Mouse (Mus musculus): ENCODE data around the gene Spata2. TPM values are rescaled to one million over a fixed set of nuclear protein-coding genes. Genes with fewer than 3 reads are reported as not detected.
A peak's percentile ranks its signal among the peaks of the same experiment; 100 is the strongest.

The Spata2 gene
- polyA plus RNA-seq, 1 experiment from 2014 or later: 19.6 TPM

DNA sequence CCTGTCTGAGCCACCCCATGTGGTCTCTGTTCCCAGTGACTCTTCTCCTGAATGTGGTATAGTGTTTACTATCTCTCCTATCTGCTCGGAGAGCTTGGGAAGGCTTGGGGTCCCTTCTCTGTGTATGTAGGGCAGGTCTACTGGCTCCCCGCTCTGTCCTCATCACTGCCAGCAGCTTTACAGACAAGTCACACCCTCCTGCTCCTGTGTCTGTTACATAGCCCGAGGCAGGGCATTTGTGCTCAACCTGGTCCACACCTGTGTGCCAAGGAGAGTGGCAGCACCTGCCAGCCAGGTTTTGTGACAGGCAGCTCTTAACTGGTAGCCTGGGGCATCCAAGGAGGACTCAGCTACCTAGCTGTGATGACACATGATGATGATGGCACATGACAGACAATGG is 22.1 kb downstream of the Spata2 start:
- WGBS: 87% methylated on average over 3 of the region's 3 CpGs
- Histone ChIP-seq H3K4me3 (no peak overlapping the region), H3K36me3 (replicated peaks) (peaks cover 98% of the 10 kb centered on the region), H3K27me3 (replicated peaks; ENCODE audit: low read depth, poor library complexity, severe bottlenecking) (no peaks in the 10 kb centered on the region), H3K9me3 (no peaks in the 10 kb centered on the region), H3K4me1 (peaks cover under 1% of the 10 kb centered on the region; the same call in 1 of the 2 replicates), H3K27ac (replicated peaks) (no peak overlapping the region)
- no peak for DNase-seq (ENCODE audit: low spot score)

DNA sequence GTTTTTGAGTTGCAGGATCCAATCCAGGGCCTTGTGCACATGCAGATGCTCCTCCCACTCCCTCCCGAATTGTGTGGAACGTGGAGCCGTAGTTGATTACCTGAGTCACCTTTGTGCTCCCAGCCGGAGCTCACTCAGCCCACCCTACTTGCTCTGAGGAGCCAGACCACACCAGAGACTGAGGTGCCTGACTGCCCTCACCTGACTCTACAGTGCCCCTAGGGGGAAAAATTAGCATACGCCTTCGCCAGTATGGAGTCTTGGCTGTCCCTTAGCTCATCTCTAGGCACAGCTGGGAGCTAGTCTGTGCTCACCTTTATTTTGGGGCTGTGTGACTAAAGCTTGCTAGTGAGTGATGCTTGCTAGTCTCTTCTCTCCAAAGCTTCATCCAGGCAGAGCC is 24.2 kb downstream of the Spata2 start:
- no peaks in the 10 kb centered on the region for H3K27me3 ChIP-seq (replicated peaks; ENCODE audit: low read depth, poor library complexity, severe bottlenecking)
- no peaks in the 10 kb centered on the region for H3K4me1 ChIP-seq
- WGBS: 80% methylated on average over 6 of the region's 6 CpGs
- no peak overlapping the region for H3K27ac ChIP-seq (replicated peaks)
- DNase-seq (ENCODE audit: low spot score): no peak
- peaks cover 91% of the 10 kb centered on the region for H3K36me3 ChIP-seq (replicated peaks)
- no peak overlapping the region for H3K4me3 ChIP-seq
- H3K9me3 ChIP-seq: no peaks in the 10 kb centered on the region

DNA sequence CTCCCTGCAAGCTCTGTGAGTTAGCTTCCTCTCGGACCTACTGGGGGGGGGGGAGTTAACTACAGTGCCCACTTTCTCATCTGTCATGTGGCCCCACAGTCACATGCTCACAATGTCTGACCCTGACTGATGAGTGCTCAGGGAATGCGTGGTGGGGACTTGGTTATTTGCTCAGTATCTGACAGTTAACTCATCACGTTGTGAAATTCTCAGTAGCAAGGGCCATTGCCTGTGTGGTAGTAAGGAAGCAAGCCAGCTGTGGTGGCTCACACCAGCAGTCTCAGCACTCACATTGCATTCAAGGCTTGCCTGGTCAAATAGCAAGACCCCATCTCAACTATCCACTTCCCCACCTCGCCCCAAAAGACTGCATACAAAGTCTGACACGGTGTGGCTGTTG is 25.5 kb downstream of the Spata2 start:
- 87% methylated on average over 5 of the region's 5 CpGs for WGBS

DNA sequence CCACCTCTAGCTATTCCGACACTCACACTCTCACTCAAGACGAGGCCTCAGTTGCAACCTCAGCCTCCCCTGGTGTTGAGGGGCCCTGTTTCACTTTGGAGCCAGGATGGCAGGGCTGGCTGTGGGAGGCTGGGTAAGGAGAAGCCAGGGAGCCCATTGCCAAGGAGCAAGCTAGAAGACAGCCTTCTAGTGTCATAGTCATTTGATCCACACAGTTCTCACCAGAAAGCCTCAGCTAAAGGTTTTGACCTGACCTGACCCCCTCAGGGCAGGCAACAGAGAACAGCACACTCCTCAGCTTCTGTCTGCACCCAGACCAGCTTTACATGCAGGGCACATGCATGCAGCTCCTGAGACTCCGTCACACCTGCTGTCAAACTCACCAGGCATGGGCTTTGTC is 26.7 kb downstream of the Spata2 start:
- WGBS: 93% methylated on average over 3 of the region's 3 CpGs
- Histone ChIP-seq H3K4me1 (no peaks in the 10 kb centered on the region), H3K4me3 (no peak overlapping the region), H3K27me3 (replicated peaks; ENCODE audit: low read depth, poor library complexity, severe bottlenecking) (no peaks in the 10 kb centered on the region), H3K9me3 (no peaks in the 10 kb centered on the region), H3K36me3 (replicated peaks) (peaks cover 78% of the 10 kb centered on the region), H3K27ac (replicated peaks) (no peak overlapping the region)
- DNase-seq (ENCODE audit: low spot score): no peak

More for the DNA sequence above, 25.5 kb downstream of the Spata2 start:
- no peak overlapping the region for H3K27ac ChIP-seq (replicated peaks)
- no peaks in the 10 kb centered on the region for H3K4me1 ChIP-seq
- no peak for DNase-seq (ENCODE audit: low spot score)
- H3K27me3 ChIP-seq (replicated peaks; ENCODE audit: low read depth, poor library complexity, severe bottlenecking): no peaks in the 10 kb centered on the region
- no peaks in the 10 kb centered on the region for H3K9me3 ChIP-seq
- peaks cover 78% of the 10 kb centered on the region for H3K36me3 ChIP-seq (replicated peaks)
- no peak overlapping the region for H3K4me3 ChIP-seq

DNA sequence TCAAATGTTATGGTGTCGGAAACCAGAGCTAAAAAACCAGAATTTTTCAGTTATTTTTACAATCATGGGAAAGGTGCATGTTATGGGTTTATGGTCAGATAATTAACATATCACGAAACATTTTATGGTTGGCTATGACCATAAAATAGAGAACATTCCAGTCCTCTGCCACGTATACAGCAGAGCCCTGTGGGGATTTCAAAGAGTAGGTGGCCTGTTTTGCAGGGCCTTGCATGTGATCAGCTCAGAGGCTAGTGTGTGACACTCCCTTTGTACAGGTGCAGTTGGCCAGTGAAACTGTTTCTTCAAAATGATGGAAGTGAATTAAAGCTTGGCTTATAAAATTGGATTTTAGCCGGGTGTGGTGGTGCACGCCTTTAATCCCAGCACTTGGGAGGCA is 28.9 kb downstream of the Spata2 start:
- no peaks in the 10 kb centered on the region for H3K4me1 ChIP-seq
- H3K9me3 ChIP-seq: no peaks in the 10 kb centered on the region
- peaks cover 78% of the 10 kb centered on the region for H3K36me3 ChIP-seq (replicated peaks)
- no peak overlapping the region for H3K27ac ChIP-seq (replicated peaks)
- H3K4me3 ChIP-seq: no peak overlapping the region
- WGBS: 92% methylated on average over 5 of the region's 5 CpGs
- no peaks in the 10 kb centered on the region for H3K27me3 ChIP-seq (replicated peaks; ENCODE audit: low read depth, poor library complexity, severe bottlenecking)
- DNase-seq (ENCODE audit: low spot score): no peak

DNA sequence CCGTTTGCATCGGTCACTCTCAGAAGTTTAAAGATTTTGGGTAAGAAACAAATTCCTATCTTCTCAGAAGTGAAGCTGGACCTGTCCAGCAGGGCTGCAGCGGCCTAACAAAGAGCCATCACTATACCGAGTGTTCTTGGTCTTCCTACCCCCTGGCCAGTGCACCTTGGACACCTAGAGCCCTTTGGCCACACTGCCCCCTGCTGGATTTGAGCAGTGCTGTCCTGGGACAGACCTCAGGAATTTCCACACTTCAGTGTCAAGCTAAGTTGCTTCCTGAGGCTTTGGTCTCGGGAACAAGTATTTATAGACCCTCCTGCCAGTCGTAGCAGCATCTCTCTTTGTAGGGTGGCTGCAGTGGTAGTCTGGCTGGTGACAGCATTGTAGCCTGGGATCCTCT is 29.7 kb downstream of the Spata2 start:
- Histone ChIP-seq H3K27me3 (replicated peaks; ENCODE audit: low read depth, poor library complexity, severe bottlenecking) (no peaks in the 10 kb centered on the region), H3K36me3 (replicated peaks) (peaks cover 79% of the 10 kb centered on the region), H3K27ac (replicated peaks) (no peak overlapping the region), H3K4me3 (no peak overlapping the region), H3K4me1 (no peaks in the 10 kb centered on the region), H3K9me3 (no peaks in the 10 kb centered on the region)
- DNase-seq (ENCODE audit: low spot score): peak; percentile 71
- 68% methylated on average over 6 of the region's 6 CpGs for WGBS

DNA sequence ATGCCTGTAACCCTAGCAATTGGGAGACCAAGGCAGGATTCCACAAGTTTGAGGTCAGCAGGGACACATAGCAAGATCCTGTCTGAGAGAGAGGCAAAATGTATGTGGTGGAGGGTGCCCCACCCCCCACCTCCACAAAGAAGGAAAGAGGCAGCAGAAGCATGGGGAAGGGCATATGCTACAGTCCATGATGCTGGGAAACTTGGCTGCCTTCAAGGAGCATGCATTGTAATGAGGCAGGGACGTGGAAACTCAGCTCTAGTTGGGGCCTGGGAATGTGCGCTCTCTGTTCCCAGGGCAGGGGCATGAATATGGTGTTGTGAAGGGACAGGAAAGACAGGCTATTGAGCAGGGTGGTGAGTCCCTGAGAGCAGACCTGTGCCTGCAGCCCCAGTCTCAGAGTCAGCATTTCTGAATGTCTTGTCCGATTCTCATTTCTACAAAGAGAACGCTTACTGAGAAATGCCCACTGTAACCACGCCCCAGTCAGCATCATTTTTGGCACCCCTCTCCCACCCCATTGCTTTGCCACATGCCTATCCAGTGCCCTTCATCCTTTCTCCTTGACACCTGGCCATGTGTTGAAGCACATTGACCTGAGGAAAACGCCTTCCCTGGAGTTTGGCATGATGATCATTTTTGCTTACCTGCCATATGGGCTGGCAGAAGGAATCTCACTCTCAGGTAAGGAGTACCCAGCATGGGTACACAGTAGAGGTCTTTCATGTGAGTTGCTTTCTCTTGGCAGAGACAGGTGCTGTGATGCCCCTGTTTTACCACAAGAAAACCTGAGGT is 33.4 kb downstream of the Spata2 start:
- Histone ChIP-seq H3K9me3 (no peaks in the 10 kb centered on the region), H3K27ac (replicated peaks) (no peak overlapping the region), H3K4me3 (no peak overlapping the region), H3K27me3 (replicated peaks; ENCODE audit: low read depth, poor library complexity, severe bottlenecking) (no peaks in the 10 kb centered on the region), H3K36me3 (replicated peaks) (peaks cover 77% of the 10 kb centered on the region), H3K4me1 (no peaks in the 10 kb centered on the region)
- WGBS: 95% methylated on average over 6 of the region's 6 CpGs
- DNase-seq (ENCODE audit: low spot score): no peak

DNA sequence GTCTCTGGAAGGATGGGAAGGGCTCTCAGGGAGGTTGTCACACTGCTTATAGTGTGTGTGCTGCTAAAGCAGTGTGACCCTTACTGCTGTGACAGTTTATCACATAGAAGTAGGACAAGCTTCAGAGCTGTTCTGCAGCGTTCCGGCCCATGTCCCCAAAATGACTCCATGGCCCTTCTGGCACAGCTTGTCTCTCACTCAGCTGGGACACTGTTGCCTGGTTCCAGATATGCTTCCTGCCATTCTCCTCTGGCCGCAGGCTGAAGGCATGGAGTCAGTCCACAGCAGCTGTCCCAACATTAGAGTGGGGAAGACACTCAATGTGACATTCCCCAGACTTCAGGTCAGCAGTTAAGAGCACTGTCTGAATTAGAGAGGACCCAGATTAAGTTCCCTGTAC is 34.1 kb downstream of the Spata2 start:
- no peaks in the 10 kb centered on the region for H3K27me3 ChIP-seq (replicated peaks; ENCODE audit: low read depth, poor library complexity, severe bottlenecking)
- no peak overlapping the region for H3K4me3 ChIP-seq
- no peaks in the 10 kb centered on the region for H3K4me1 ChIP-seq
- no peaks in the 10 kb centered on the region for H3K9me3 ChIP-seq
- DNase-seq (ENCODE audit: low spot score): no peak
- WGBS: 94% methylated on average over 3 of the region's 3 CpGs
- H3K27ac ChIP-seq (replicated peaks): no peak overlapping the region
- peaks cover 84% of the 10 kb centered on the region for H3K36me3 ChIP-seq (replicated peaks)

DNA sequence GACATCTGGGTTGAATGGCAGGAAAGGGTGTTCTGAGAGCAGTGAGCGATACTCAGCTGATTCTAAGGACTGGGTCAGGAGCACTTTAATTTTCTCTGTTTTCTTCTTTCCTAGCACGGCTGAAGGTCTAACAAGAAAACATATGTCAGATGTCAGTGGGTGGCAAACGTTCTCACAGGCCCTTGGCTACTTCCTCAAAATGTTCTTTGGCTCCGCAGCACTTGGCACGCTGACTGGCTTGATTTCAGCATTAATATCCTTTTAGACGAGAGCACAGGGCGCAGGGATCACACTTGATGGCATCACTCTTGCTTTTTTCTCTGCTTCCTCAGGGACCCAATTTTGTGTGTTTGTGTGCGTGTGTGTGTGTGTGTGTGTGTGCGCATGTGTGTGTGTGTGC is 35.5 kb downstream of the Spata2 start:
- Histone ChIP-seq H3K27me3 (replicated peaks; ENCODE audit: low read depth, poor library complexity, severe bottlenecking) (no peaks in the 10 kb centered on the region), H3K27ac (replicated peaks) (no peak overlapping the region), H3K4me3 (no peak overlapping the region), H3K36me3 (replicated peaks) (peaks cover 95% of the 10 kb centered on the region), H3K9me3 (no peaks in the 10 kb centered on the region), H3K4me1 (no peaks in the 10 kb centered on the region)
- WGBS: 93% methylated on average over 9 of the region's 9 CpGs
- no peak for DNase-seq (ENCODE audit: low spot score)

DNA sequence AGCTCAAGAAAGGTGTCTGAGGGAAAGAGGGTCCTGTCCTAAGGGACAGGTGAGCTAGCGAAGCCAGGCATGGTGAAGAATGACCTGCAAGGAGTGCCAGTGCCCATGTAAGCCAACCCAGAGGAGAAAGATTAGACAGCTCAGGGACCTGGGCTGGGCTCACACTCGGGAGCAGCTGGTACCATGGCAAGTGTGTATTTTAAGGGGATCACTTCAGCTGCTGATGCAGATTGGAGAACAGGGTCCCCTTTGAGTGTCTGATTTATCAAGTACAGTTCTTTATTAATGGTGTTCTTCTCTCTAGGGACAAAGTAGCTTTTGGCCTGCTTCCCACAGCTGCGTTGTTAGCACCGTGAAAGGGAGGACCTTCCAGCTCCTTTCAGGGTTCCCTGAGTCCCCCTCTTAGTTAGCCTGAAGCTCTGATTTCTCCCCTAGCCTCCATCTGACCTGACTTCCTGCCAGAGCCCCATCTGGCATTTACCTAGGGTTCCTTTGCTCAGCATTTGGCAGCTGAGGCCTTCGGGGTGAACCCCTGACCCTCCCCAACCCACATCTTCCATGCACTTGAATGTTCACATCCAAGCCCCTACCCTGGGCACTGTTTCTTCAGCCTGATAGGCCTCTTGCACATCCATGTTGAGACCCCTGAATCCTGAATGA is 36.2 kb downstream of the Spata2 start:
- Histone ChIP-seq H3K27ac (replicated peaks) (no peak overlapping the region), H3K36me3 (replicated peaks) (peaks cover 93% of the 10 kb centered on the region), H3K9me3 (no peaks in the 10 kb centered on the region), H3K4me3 (no peak overlapping the region), H3K27me3 (replicated peaks; ENCODE audit: low read depth, poor library complexity, severe bottlenecking) (no peaks in the 10 kb centered on the region), H3K4me1 (no peaks in the 10 kb centered on the region)
- no peak for DNase-seq (ENCODE audit: low spot score)
- 96% methylated on average over 5 of the region's 5 CpGs for WGBS

DNA sequence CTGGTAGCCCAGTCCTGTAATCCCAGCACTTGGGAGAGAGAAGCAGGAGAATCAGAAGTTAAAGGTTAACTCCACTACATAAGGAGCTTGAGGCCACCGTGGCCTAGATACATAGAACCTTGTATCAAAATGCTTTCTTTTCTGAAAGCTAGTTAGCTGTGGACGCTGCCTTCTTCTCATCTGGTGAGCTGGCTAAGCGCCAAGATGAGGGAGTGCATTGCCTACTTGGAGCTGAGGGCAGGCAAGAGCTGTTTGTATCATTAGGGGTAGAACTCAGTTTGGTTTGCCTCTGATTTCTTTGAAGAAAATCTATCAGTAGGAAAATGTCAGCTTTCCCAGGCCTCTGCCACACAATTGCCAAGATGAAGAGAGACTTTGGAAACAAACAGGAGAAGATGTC is 38.9 kb downstream of the Spata2 start:
- WGBS: 92% methylated on average over 3 of the region's 3 CpGs
- H3K9me3 ChIP-seq: no peaks in the 10 kb centered on the region
- H3K27me3 ChIP-seq (replicated peaks; ENCODE audit: low read depth, poor library complexity, severe bottlenecking): no peaks in the 10 kb centered on the region
- H3K4me3 ChIP-seq: no peak overlapping the region
- peaks cover 91% of the 10 kb centered on the region for H3K36me3 ChIP-seq (replicated peaks)
- no peak overlapping the region for H3K27ac ChIP-seq (replicated peaks)
- no peak for DNase-seq (ENCODE audit: low spot score)
- H3K4me1 ChIP-seq: no peaks in the 10 kb centered on the region

DNA sequence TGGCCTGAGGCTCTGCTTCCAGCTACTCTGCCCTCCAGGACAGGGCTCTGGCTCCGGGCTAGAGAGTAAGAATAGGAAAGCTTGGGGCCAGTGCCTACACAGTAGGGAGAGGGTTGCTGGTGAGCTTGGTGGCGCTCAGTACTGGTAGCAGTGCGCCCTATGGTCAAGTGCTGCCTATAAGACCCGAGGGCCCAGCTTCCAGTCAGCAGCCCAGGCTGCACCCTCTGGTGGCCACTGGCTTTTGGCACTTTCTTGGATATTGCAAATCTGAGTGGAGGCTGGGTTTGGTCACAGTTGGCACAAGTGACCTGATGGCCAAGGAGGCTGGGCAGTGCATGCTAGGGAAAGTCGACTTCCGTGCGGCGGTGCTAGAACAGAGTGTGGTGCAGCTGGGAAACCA is 42.0 kb downstream of the Spata2 start:
- DNase-seq (ENCODE audit: low spot score): no peak
- Histone ChIP-seq H3K4me3 (no peak overlapping the region), H3K27ac (replicated peaks) (no peak overlapping the region), H3K36me3 (replicated peaks) (peaks cover 90% of the 10 kb centered on the region), H3K27me3 (replicated peaks; ENCODE audit: low read depth, poor library complexity, severe bottlenecking) (no peaks in the 10 kb centered on the region), H3K4me1 (no peaks in the 10 kb centered on the region), H3K9me3 (no peaks in the 10 kb centered on the region)
- WGBS: 90% methylated on average over 8 of the region's 8 CpGs
